Mouse (Mus musculus) heart, embryonic 11.5 days (tissue): ENCODE results near the gene Ifna4. TPM values are rescaled to one million over a fixed set of nuclear protein-coding genes. Genes with fewer than 3 reads are reported as not detected.
A peak's percentile ranks its signal among the peaks of the same experiment; 100 is the strongest.

Experiments
- ATAC-seq: fragments of 200-750 bp; cut with Nextera tagmentation; replicated peaks from 2 replicates; pipeline ENCODE4 v1.8.0; 2017; ENCODE audit warnings: moderate library complexity; ENCODE audit not compliant: insufficient number of reproducible peaks, low FRiP score, low TSS enrichment
- H3K27ac ChIP-seq: fragments of 300-500 bp; sonication (generic); 2 replicates; pipeline ENCODE4 v1.5.1; 2014; ENCODE audit warnings: mild to moderate bottlenecking, low read depth, low read length
- H3K27me3 ChIP-seq: fragments of 300-500 bp; sonication (generic); 2 replicates; pipeline ENCODE4 v1.6.1; 2014; ENCODE audit warnings: mild to moderate bottlenecking, low read length, mixed read lengths; ENCODE audit not compliant: control insufficient read depth, insufficient read depth
- H3K36me3 ChIP-seq: fragments of 300-500 bp; sonication (generic); 2 replicates; pipeline ENCODE4 v1.6.1; 2014; ENCODE audit warnings: mild to moderate bottlenecking, low read length, moderate library complexity, mixed read lengths; ENCODE audit not compliant: control insufficient read depth, insufficient read depth
- H3K4me1 ChIP-seq: fragments of 300-500 bp; sonication (generic); 2 replicates; pipeline ENCODE4 v1.6.1; 2014; ENCODE audit warnings: low read length; ENCODE audit not compliant: control insufficient read depth, insufficient read depth
- H3K4me2 ChIP-seq: fragments of 300-500 bp; sonication (generic); 2 replicates; pipeline ENCODE4 v1.6.1; 2014; ENCODE audit warnings: mild to moderate bottlenecking, moderate library complexity
- H3K4me3 ChIP-seq: fragments of 300-500 bp; sonication (generic); 2 replicates; pipeline ENCODE4 v1.5.1; 2014; ENCODE audit warnings: low read depth, low read length
- H3K9ac ChIP-seq: fragments of 300-500 bp; sonication (generic); 2 replicates; pipeline ENCODE4 v1.6.1; 2014; ENCODE audit warnings: mild to moderate bottlenecking, low read depth, low read length, moderate library complexity
- H3K9me3 ChIP-seq: fragments of 300-500 bp; sonication (generic); replicated peaks from 2 replicates; pipeline ENCODE4 v1.6.1; 2016; ENCODE audit warnings: low read length; ENCODE audit not compliant: control insufficient read depth
- whole genome bisulfite sequencing: fragments of 180-500 bp; shearing (Covaris S2); extraction: QIAGEN DNeasy Blood & Tissue Kit; methylation state at CpG from one replicate; pipeline ENCODE4 v1.1.7; 2014; ENCODE audit not compliant: insufficient replicate concordance; 5-methylcytosine and 5-hydroxymethylcytosine counted together
- polyA plus RNA-seq: library from polyadenylated mRNA; unstranded; fragments of >200 nt; fragmentation: Nextera tagmentation; extraction: Ambion mirVana; gene quantifications from 2 replicates; pipeline ENCODE4 v1.2.1, GENCODE M21; 2014

The Ifna4 gene
- polyA plus RNA-seq, 1 experiment from 2014 or later: not detected

DNA sequence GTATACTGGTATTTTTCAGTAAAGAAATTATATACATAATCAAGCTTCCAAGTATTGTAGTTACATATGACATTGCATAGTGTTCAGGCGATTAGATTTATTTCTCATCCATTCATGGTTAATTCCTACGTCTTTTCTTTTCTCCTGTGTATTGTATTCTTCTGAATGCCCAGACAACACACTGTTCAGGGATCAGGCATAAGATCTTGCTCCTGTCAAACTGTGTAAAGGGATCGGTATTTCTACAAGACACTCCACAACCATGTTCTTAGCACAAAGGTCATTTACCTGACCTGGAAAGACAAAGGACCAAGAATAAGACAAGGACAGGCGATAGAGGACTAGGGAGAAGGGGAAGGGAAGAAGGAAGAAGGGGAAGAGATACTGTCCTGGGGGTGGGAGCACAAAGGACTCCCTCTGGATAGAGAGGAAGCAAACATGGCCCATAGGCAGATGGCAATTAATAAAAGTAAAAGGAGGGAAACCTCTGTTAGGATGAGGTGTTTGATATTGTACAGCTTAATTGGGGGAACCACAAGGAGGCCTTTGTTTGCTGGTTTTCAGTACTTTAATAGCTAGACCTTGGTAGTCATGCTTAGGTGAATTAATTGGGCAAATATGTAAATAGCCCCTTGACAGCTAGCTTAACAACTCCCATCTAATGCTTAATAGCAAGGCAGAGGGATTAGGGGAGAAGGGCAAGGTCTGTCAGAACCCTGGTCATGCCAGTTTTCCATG is 9.5 kb downstream of the Ifna4 start:
- WGBS: 68% methylated on average over 4 of the region's 4 CpGs
- no peak overlapping the region for H3K4me3 ChIP-seq
- H3K27ac ChIP-seq: no peak overlapping the region
- H3K27me3 ChIP-seq: no peaks in the 10 kb centered on the region
- ATAC-seq: no peak
- no peak overlapping the region for H3K4me2 ChIP-seq
- H3K9ac ChIP-seq: no peak overlapping the region
- no peaks in the 10 kb centered on the region for H3K4me1 ChIP-seq
- H3K9me3 ChIP-seq: no peaks in the 10 kb centered on the region
- no peaks in the 10 kb centered on the region for H3K36me3 ChIP-seq

GRCm38 (mm10) chr4:88859214-88859613 is 17.6 kb downstream of the Ifna4 start:
- Histone ChIP-seq H3K27ac (no peak overlapping the region), H3K4me1 (no peaks in the 10 kb centered on the region), H3K9me3 (no peaks in the 10 kb centered on the region), H3K9ac (no peak overlapping the region), H3K27me3 (peaks cover 4% of the 10 kb centered on the region; the same call in 1 of the 2 replicates), H3K36me3 (no peaks in the 10 kb centered on the region), H3K4me3 (no peak overlapping the region), H3K4me2 (no peak overlapping the region)
- ATAC-seq: no peak

- 6% methylated on average over 7 of the region's 7 CpGs for WGBS
- Histone ChIP-seq H3K4me1 (no peaks in the 10 kb centered on the region), H3K4me2 (no peak overlapping the region), H3K27ac (no peak overlapping the region), H3K9me3 (no peaks in the 10 kb centered on the region), H3K9ac (no peak overlapping the region), H3K4me3 (no peak overlapping the region), H3K27me3 (peaks cover 11% of the 10 kb centered on the region; the same call in 1 of the 2 replicates), H3K36me3 (no peaks in the 10 kb centered on the region)
- ATAC-seq: no peak
Observed at GRCm38 (mm10) chr4:88863309-88863708, 21.6 kb downstream of the Ifna4 start.

DNA sequence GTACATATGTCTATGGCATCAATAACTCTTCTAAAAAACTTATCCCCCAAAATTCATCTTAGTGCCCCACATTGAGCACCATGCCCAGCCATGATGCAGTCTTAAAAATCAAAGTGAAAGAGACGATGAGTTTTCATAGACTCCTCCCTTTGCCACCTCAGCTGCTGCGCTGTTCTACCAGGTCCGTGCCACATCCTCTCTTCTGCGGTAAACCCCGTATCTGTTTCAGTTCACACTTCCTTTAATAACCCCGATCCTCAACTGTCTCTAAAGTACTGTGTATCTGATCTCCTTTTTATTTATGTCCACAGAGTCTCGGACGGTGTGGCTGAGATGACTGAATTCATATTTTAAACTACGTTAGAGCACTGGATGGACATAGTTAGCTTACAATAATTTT is 22.9 kb downstream of the Ifna4 start:
- H3K36me3 ChIP-seq: no peaks in the 10 kb centered on the region
- ATAC-seq: no peak
- no peak overlapping the region for H3K9ac ChIP-seq
- no peak overlapping the region for H3K4me2 ChIP-seq
- H3K27ac ChIP-seq: no peak overlapping the region
- H3K27me3 ChIP-seq: peaks cover 11% of the 10 kb centered on the region; the same call in 1 of the 2 replicates
- no peaks in the 10 kb centered on the region for H3K4me1 ChIP-seq
- H3K9me3 ChIP-seq: no peaks in the 10 kb centered on the region
- H3K4me3 ChIP-seq: no peak overlapping the region
- WGBS: 54% methylated on average over 9 of the region's 9 CpGs

DNA sequence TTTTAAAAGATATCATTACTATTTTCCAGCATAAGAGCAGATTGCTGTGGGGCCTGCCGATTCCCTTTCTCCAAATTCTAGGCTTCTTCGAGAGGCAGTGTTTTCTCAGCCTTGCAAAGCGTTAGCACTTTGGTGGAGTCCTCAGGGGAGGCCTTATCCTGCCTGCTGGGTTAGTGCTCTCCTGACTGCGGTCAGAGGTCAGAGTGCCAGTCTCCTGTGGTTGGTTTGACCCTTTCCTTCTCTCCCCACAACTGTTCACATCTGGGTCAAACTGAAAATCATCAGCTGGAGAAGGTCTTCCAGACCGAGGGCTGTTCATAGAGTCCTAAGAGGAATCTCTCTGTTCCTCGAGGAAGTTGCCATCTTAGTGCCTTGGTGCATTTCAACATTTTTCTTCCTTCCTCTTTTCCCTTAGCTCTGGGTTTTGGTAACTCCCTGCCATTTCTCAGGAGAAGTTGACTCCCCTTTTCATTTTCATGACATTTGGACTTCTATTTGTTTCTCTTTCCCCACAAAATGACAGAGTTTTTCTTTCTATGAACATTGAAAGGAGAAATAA is 23.4 kb downstream of the Ifna4 start:
- Histone ChIP-seq H3K4me2 (no peak overlapping the region), H3K9me3 (no peaks in the 10 kb centered on the region), H3K27me3 (peaks cover 11% of the 10 kb centered on the region; the same call in 1 of the 2 replicates), H3K36me3 (no peaks in the 10 kb centered on the region), H3K27ac (no peak overlapping the region), H3K9ac (no peak overlapping the region), H3K4me3 (no peak overlapping the region), H3K4me1 (no peaks in the 10 kb centered on the region)
- ATAC-seq: no peak
- 32% methylated on average over 6 of the region's 6 CpGs for WGBS

DNA sequence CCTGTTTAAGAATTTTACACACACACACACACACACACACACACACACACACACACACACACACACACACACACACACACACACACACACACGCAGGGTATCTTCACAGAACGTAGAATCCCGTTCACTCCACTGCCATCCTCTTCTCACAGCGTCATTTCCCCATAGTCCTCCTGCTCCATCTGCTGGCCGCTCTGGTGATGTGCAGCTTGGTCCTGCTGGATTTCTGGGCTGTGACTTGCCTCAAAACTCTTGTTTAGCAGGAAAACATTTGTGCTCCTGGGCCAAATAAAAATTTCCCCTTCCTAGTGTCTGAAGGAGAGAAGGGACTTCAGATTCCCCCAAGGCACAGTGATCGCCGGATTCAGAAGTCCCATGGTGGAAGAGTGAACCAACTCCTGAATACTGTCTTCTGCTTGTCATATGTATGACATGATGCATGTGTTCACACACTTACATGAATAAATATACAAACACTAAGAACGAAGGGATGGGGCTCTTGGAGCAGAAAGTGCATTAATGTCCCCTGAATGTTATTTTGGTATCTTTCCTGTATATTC is 25.8 kb downstream of the Ifna4 start:
- H3K4me3 ChIP-seq: peak overlapping the region; percentile 62
- 0 out of 2 replicates have a peak, but pooled peaks have one; percentile 1 for ATAC-seq
- no peak overlapping the region; the same call in 1 of the 2 replicates for H3K9ac ChIP-seq
- no peak overlapping the region for H3K27ac ChIP-seq
- 1% methylated on average over 8 of the region's 8 CpGs for WGBS
- H3K4me2 ChIP-seq: peak overlapping the region; percentile 93
- H3K36me3 ChIP-seq: no peaks in the 10 kb centered on the region
- peaks cover 11% of the 10 kb centered on the region; the same call in 1 of the 2 replicates for H3K27me3 ChIP-seq
- H3K4me1 ChIP-seq: no peaks in the 10 kb centered on the region
- H3K9me3 ChIP-seq: no peaks in the 10 kb centered on the region

- Histone ChIP-seq H3K4me1 (no peaks in the 10 kb centered on the region), H3K4me3 (peak overlapping the region; percentile 62), H3K4me2 (peak overlapping the region; percentile 93), H3K9ac (peak overlapping the region; percentile 73), H3K36me3 (no peaks in the 10 kb centered on the region), H3K27ac (no peak overlapping the region), H3K9me3 (no peaks in the 10 kb centered on the region), H3K27me3 (peaks cover 8% of the 10 kb centered on the region; the same call in 1 of the 2 replicates)
- peak; percentile 55; the same call in 1 of the 2 replicates for ATAC-seq
- WGBS: 7% methylated on average over 31 of the region's 31 CpGs
Observed at GRCm38 (mm10) chr4:88867926-88868911, 26.6 kb downstream of the Ifna4 start.

GRCm38 (mm10) chr4:88872691-88873090 is 31.0 kb downstream of the Ifna4 start:
- no peaks in the 10 kb centered on the region for H3K36me3 ChIP-seq
- H3K4me2 ChIP-seq: no peak overlapping the region
- H3K4me3 ChIP-seq: no peak overlapping the region
- H3K9ac ChIP-seq: no peak overlapping the region
- no peak overlapping the region for H3K27ac ChIP-seq
- no peaks in the 10 kb centered on the region for H3K9me3 ChIP-seq
- no peaks in the 10 kb centered on the region for H3K4me1 ChIP-seq
- no peak for ATAC-seq
- H3K27me3 ChIP-seq: no peaks in the 10 kb centered on the region
- 2% methylated on average over 2 of the region's 2 CpGs for WGBS
